Mouse (Mus musculus) small intestine, adult 2 months (tissue): ENCODE measurements around the gene Spaca7. TPM values are rescaled to one million over a fixed set of nuclear protein-coding genes. Genes with fewer than 3 reads are reported as not detected.

Source experiments
- H3K27ac ChIP-seq: fragments of 200-500 bp; 2 replicates; pipeline ENCODE4 v1.5.1; 2012; ENCODE audit warnings: low read depth, low read length, control low read depth, inconsistent platforms; ENCODE audit not compliant: insufficient read depth
- H3K27me3 ChIP-seq: fragments of 200-500 bp; 2 replicates; pipeline ENCODE4 v1.6.1; 2012; ENCODE audit warnings: mild to moderate bottlenecking, moderate library complexity, low read length, inconsistent platforms; ENCODE audit not compliant: control insufficient read depth, insufficient read depth
- H3K36me3 ChIP-seq: fragments of 200-500 bp; 2 replicates; pipeline ENCODE4 v1.6.1; 2012; ENCODE audit warnings: mild to moderate bottlenecking, low read length, control low read depth, inconsistent platforms; ENCODE audit not compliant: control insufficient read depth, insufficient read depth
- H3K4me1 ChIP-seq: fragments of 200-500 bp; 2 replicates; pipeline ENCODE4 v1.6.1; 2012; ENCODE audit warnings: low read length, inconsistent platforms, mixed read lengths; ENCODE audit not compliant: control insufficient read depth, insufficient read depth, insufficient read length
- H3K4me3 ChIP-seq: fragments of 200-500 bp; 2 replicates; pipeline ENCODE4 v1.5.1; 2012; ENCODE audit warnings: low read depth, mild to moderate bottlenecking, control low read depth, inconsistent platforms, low read length, moderate library complexity
- CTCF ChIP-seq: fragments of 200-500 bp; IDR thresholded peaks from 2 replicates; pipeline ENCODE4 v1.5.1; 2012; ENCODE audit warnings: low read depth, mild to moderate bottlenecking, control low read depth, inconsistent platforms, low read length, moderate library complexity, mixed read lengths; ENCODE audit not compliant: insufficient replicate concordance, insufficient read length; ENCODE audit errors: extremely low read depth
- POLR2A ChIP-seq: fragments of 200-500 bp; IDR thresholded peaks from 2 replicates; pipeline ENCODE4 v1.6.1; 2012; ENCODE audit warnings: low read depth, mild to moderate bottlenecking, control low read depth, inconsistent platforms, low read length, moderate library complexity
- WGBS: fragments of 180-500 bp; shearing (Covaris S2); methylation state at CpG from one replicate; pipeline ENCODE4 v1.1.7; 2018; 5-methylcytosine and 5-hydroxymethylcytosine counted together
- polyA plus RNA-seq: library from polyadenylated mRNA; depleted of rRNA; stranded (reverse); fragments of >200 nt; gene quantifications from 2 replicates; pipeline ENCODE4 v1.2.3, GENCODE M21; 2012; rRNA removed

The Spaca7 gene
- not detected in 2 replicates for polyA plus RNA-seq

DNA sequence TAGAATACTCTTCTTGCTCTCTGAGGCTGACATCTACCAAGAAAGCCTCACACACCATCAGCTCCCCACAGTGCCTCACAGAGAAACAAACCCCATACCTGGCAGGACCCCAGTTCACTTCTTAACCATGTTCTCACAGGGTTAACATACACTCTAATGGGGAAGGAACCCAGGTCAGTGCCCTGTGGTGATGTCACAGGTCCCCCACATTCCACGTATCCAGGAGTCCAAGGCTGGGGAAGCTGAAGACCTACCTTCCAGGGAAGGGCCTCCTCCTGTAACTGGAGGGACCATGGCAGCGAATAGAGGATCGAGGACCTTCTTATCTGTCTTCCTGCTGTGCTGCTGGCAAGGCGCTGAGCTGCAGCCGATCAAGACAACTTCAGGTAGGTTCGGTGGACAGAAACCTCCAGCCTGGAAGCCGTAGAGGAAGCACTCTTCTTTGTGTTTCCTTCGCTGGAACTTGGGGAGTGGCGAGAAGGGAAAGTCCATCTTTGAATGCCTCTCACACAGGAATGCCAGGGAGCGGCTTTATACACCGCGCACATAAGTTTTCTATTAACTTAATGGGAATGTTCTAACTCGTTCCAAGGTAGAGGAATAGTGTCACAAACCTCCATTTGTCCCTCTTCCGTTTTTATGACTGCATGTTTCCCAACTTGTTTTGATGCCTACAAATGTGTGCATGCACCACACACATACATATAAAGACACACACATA is at the start of gene Spaca7:
Spaca7 (plus strand) TSS at position 216 of the 721 bp plus-strand sequence.
- H3K27me3 ChIP-seq: peaks cover 9% of the 10 kb centered on the region
- no peak for TF ChIP-seq CTCF
- no peak for TF ChIP-seq POLR2A
- 22% methylated on average over 14 of the region's 14 CpGs for WGBS
- H3K36me3 ChIP-seq: no peaks in the 10 kb centered on the region
- H3K27ac ChIP-seq: no peak within 1 kb of the TSS
- H3K4me3 ChIP-seq: no peak within 1 kb of the TSS
- peaks cover 2% of the 10 kb centered on the region; the same call in 1 of the 2 replicates for H3K4me1 ChIP-seq

DNA sequence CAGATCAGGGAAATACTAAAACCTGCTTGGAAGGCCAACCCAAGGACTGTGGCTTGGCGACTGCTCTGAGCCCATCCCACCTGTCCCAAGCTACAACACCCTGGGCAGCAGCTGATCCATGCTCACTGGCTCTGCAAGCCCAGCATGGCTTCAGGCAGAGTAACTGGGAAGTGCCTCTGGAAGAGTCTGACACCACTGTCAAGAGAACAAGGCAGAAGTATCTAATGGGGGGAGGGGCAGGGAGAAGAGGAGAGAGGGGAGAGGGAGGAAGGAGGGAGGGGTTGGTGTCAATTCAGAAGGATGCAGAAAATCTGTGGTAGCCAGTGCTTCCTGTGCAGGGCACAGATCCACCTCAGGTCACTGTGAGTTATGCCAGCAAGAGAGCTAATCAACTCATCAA is 48.5 kb upstream of the Spaca7 start:
- no peak overlapping the region for H3K4me3 ChIP-seq
- H3K27me3 ChIP-seq: peaks cover 7% of the 10 kb centered on the region; the same call in 1 of the 2 replicates
- WGBS: 21% methylated on average over 1 of the region's 1 CpGs
- H3K4me1 ChIP-seq: no peaks in the 10 kb centered on the region
- H3K36me3 ChIP-seq: no peaks in the 10 kb centered on the region
- no peak overlapping the region for H3K27ac ChIP-seq
- TF ChIP-seq POLR2A: no peak

DNA sequence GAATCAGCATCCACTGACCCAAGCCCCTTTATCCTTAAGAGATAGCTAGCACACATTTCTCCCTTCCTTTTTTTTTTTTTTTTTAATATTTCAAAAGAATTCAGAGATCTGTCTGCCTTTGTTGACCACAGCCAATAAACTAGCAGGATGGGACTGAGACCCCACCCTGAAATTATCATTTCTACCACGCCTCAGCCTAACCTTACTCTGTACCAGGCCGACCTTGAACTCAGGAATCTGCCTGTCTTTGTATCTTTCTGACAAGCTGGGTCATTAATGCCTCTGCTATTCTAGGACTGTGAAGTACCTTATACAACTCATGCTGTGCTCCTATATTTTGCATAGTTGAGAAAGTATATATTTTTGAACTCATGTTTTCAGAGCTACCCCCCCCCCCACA is 44.2 kb upstream of the Spaca7 start:
- H3K4me1 ChIP-seq: no peaks in the 10 kb centered on the region
- 52% methylated on average over 2 of the region's 2 CpGs for WGBS
- H3K27me3 ChIP-seq: no peaks in the 10 kb centered on the region
- no peaks in the 10 kb centered on the region for H3K36me3 ChIP-seq
- no peak overlapping the region for H3K27ac ChIP-seq
- TF ChIP-seq CTCF: no peak
- TF ChIP-seq POLR2A: no peak
- no peak overlapping the region for H3K4me3 ChIP-seq

DNA sequence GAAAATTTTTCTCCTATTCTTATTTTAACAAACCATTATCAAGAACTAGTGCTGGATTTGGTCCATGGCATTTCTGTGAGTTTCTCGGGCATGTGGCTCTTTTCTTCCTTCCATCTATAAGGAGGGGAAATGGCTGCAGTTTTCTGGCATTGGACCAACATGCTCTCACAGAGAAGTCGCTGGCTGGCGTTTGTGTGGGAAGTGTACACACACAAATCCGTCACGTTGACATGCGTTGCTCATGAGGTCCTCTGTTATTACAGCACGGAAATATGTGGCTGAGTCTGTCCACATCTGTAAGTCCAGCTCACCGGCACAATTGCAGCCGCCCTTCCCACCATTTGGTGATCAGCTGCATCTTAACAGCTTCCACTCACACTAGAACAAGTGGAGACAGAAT is 37.2 kb upstream of the Spaca7 start:
- TF ChIP-seq CTCF (no peak), POLR2A (no peak)
- Histone ChIP-seq H3K4me3 (no peak overlapping the region), H3K27ac (no peak overlapping the region), H3K27me3 (0 out of 2 replicates have a peak, but pooled peaks cover 3% of the 10 kb centered on the region), H3K4me1 (no peaks in the 10 kb centered on the region), H3K36me3 (no peaks in the 10 kb centered on the region)
- WGBS: 54% methylated on average over 9 of the region's 9 CpGs

DNA sequence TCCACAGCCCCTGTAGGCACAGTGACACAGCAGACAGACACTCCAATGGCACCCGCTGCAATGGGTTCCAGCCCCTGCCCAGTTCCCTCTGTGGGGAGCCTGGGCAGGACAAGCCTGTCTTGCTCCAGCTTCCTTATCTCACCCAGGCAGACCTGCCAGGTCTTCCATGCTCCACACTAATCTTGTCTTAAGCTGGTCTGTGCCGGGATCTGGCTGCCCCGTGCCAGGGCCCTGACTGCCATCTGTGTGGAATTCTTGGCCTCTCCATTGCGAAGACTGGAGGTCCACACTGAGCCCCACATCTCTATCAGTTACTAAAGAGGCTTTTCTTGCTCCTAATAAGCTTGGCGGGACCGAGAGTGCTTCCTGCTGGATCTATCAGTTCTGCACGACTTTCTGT is 36.5 kb upstream of the Spaca7 start:
- no peak for TF ChIP-seq POLR2A
- no peak for TF ChIP-seq CTCF
- no peak overlapping the region for H3K4me3 ChIP-seq
- no peaks in the 10 kb centered on the region for H3K4me1 ChIP-seq
- H3K27me3 ChIP-seq: 0 out of 2 replicates have a peak, but pooled peaks cover 3% of the 10 kb centered on the region
- no peak overlapping the region for H3K27ac ChIP-seq
- WGBS: 75% methylated on average over 7 of the region's 7 CpGs
- no peaks in the 10 kb centered on the region for H3K36me3 ChIP-seq

DNA sequence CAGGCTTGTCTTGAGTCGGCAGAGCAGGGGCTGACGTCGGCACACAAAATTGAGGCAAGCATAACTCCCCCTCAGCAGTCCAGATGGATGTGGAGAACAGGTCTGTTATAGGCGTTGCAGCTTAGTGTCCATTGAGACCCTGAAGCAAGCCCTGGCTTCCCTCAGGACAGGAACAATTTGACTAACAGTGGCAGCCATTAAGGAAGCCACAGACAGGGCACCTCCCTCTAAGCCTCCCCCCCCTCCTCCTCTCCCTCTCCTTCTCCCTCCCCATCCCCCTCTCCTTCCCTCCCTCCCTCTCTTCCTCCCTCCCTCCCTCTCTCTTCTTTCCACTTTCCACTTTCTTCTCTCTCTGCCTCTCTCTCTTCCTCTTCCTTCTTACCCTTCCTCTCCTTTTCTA is 27.6 kb upstream of the Spaca7 start:
- H3K4me1 ChIP-seq: no peaks in the 10 kb centered on the region
- peaks cover 4% of the 10 kb centered on the region; the same call in 1 of the 2 replicates for H3K27me3 ChIP-seq
- H3K27ac ChIP-seq: no peak overlapping the region
- WGBS: 69% methylated on average over 4 of the region's 4 CpGs
- TF ChIP-seq CTCF: no peak
- no peak for TF ChIP-seq POLR2A
- no peak overlapping the region for H3K4me3 ChIP-seq
- H3K36me3 ChIP-seq: no peaks in the 10 kb centered on the region

DNA sequence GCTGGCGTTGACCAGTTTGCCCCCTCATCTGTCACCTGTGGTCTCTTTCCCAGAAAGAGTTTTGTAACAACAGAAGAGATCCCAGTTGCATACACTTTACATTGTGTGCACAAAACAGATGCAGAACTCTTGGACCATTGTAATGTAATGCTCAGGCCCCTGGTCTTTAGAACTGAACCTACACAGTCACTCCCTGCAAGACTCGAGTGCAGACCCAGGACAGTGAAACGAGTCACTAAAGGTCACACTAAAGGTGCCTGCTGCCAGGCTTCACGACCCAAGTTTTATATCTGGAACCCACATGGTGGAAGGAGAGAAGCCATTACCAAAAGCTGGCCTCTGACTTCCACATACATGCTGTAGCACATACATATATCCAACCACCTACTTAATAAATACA is 27.2 kb upstream of the Spaca7 start:
- no peaks in the 10 kb centered on the region for H3K4me1 ChIP-seq
- peaks cover 4% of the 10 kb centered on the region; the same call in 1 of the 2 replicates for H3K27me3 ChIP-seq
- H3K4me3 ChIP-seq: no peak overlapping the region
- TF ChIP-seq POLR2A: no peak
- TF ChIP-seq CTCF: no peak
- no peak overlapping the region for H3K27ac ChIP-seq
- H3K36me3 ChIP-seq: no peaks in the 10 kb centered on the region
- 66% methylated on average over 4 of the region's 4 CpGs for WGBS
